Mouse (Mus musculus): ENCODE measurements around the gene Cplx3. TPM values are rescaled to one million over a fixed set of nuclear protein-coding genes. Genes with fewer than 3 reads are reported as not detected.

Gene Cplx3
- polyA plus RNA-seq, 1 experiment from 2014 or later, result 0.18 TPM

Other genes with a start within 250 kb of the Cplx3 start
- 19.4 and 20.5 TPM in 2 replicates for gene Ppcdc, start 166.2 kb downstream of the Cplx3 start, polyA plus RNA-seq (2015; fragmentation: Nextera tagmentation; extraction: Ambion mirVana)
- gene Scamp5, start 138.2 kb downstream of the Cplx3 start, polyA plus RNA-seq (2015; fragmentation: Nextera tagmentation; extraction: Ambion mirVana), result 165 and 168 TPM in 2 replicates
- 21.0 and 21.4 TPM in 2 replicates for gene Rpp25, start 102.3 kb downstream of the Cplx3 start, polyA plus RNA-seq (2015; fragmentation: Nextera tagmentation; extraction: Ambion mirVana)
- 890 and 1,047 TPM in 2 replicates for gene Cox5a, start 85.0 kb downstream of the Cplx3 start, polyA plus RNA-seq (2015; fragmentation: Nextera tagmentation; extraction: Ambion mirVana)
- 23.6 and 24.4 TPM in 2 replicates for gene Fam219b, start 68.8 kb downstream of the Cplx3 start, polyA plus RNA-seq (2015; fragmentation: Nextera tagmentation; extraction: Ambion mirVana)
- gene Mpi, start 53.5 kb downstream of the Cplx3 start, polyA plus RNA-seq (2015; fragmentation: Nextera tagmentation; extraction: Ambion mirVana), result 75.3 and 80.5 TPM in 2 replicates
- 49.4 and 50.1 TPM in 2 replicates for gene Scamp2, start 45.3 kb downstream of the Cplx3 start, polyA plus RNA-seq (2015; fragmentation: Nextera tagmentation; extraction: Ambion mirVana)
- gene Ulk3, start 16.8 kb downstream of the Cplx3 start, polyA plus RNA-seq (2015; fragmentation: Nextera tagmentation; extraction: Ambion mirVana), result 32.0 and 33.9 TPM in 2 replicates
- gene Lman1l, start 14.5 kb upstream of the Cplx3 start, polyA plus RNA-seq (2015; fragmentation: Nextera tagmentation; extraction: Ambion mirVana), result not detected in 2 replicates
- 49.0 and 58.4 TPM in 2 replicates for gene Csk, start 47.4 kb upstream of the Cplx3 start, polyA plus RNA-seq (2015; fragmentation: Nextera tagmentation; extraction: Ambion mirVana)
- not detected in 2 replicates for gene Cyp1a2, start 77.4 kb upstream of the Cplx3 start, polyA plus RNA-seq (2015; fragmentation: Nextera tagmentation; extraction: Ambion mirVana)
- gene Cyp1a1, start 81.6 kb upstream of the Cplx3 start, polyA plus RNA-seq (2015; fragmentation: Nextera tagmentation; extraction: Ambion mirVana), result 0.13 and 0.26 TPM in 2 replicates
- gene Edc3, start 102.3 kb upstream of the Cplx3 start, polyA plus RNA-seq (2015; fragmentation: Nextera tagmentation; extraction: Ambion mirVana), result 29.7 and 31.9 TPM in 2 replicates
- 57.2 and 66.1 TPM in 2 replicates for gene Clk3, start 159.6 kb upstream of the Cplx3 start, polyA plus RNA-seq (2015; fragmentation: Nextera tagmentation; extraction: Ambion mirVana)
- 5.4 and 8.6 TPM in 2 replicates for gene Arid3b, start 230.5 kb upstream of the Cplx3 start, polyA plus RNA-seq (2015; fragmentation: Nextera tagmentation; extraction: Ambion mirVana)